Comparison of ENCODE assay signal across 11 mouse cellular contexts in the genomic region with DNA sequence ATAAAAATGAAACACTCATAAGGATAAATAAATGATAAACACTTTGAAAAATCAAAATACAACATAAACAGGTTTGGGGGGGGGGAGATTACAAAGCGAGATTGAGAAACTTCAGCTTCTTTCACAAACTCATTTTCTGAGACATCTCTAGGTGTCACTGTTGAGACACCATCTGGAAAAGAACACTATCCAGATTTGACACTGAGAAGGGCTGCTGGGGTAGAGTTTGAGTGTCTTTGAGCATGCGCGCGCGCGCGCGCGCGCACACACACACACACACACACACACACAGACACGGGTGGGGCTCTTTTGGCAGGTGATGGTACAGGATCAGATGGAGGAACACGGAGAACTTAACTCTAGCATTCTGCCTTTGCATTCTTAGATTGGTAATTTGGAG.
DNase-seq lines count a peak whose midpoint lies in the region; ATAC-seq and TF ChIP-seq lines count a peak whose summit lies in the region.
"Had no signal": no experiment of that assay in that cellular context is flagged by ENCODE, and none has a peak within 500 bp of the region (broad histone marks: within the 10 kb centered on the region; RNA-seq: fewer than 3 reads in every experiment).

No protein-coding gene starts in this region.

- ATAC-seq in embryonic facial prominence, embryonic 11.5 days (replicated peaks; ENCODE audit: insufficient number of reproducible peaks, low FRiP score, low TSS enrichment, low read depth), result no peak
- ATAC-seq in lung, postnatal 0 days, result no peak
- ATAC-seq in kidney, embryonic 16.5 days (ENCODE audit: low FRiP score, low TSS enrichment), result no peak
- no peak for ATAC-seq in neural tube, embryonic 15.5 days (ENCODE audit: low FRiP score)

- no peak for TF ChIP-seq EP300 in lung, postnatal 0 days (IDR thresholded peaks at IDR 0.05)

- H3K4me2 ChIP-seq in embryonic facial prominence, embryonic 11.5 days (ENCODE audit: low read depth, low read length), result no peak overlapping the region
- no peak overlapping the region for H3K4me2 ChIP-seq in lung, postnatal 0 days (replicated peaks; ENCODE audit: low read depth, low read length)
- no peak overlapping the region for H3K4me2 ChIP-seq in kidney, embryonic 16.5 days (replicated peaks; ENCODE audit: low read depth, low read length)
- H3K4me2 ChIP-seq in neural tube, embryonic 15.5 days, result no peak overlapping the region
- H3K4me2 ChIP-seq: liver, embryonic 15.5 days; midbrain, embryonic 12.5 days had no signal

- WGBS in embryonic facial prominence, embryonic 11.5 days, result 90% methylated on average over 12 of the region's 12 CpGs
- WGBS in embryonic facial prominence, embryonic 10.5 days, result 84% methylated on average over 12 of the region's 12 CpGs
- WGBS in lung, postnatal 0 days, result 79% methylated on average over 12 of the region's 12 CpGs
- WGBS in lung, adult 2 months, result 80% methylated on average over 12 of the region's 12 CpGs
- WGBS in kidney, embryonic 16.5 days, result 84% methylated on average over 12 of the region's 12 CpGs
- 80% methylated on average over 12 of the region's 12 CpGs for WGBS in neural tube, embryonic 15.5 days

- DNase-seq in embryonic facial prominence, embryonic 11.5 days (ENCODE audit: low spot score), result peak; percentile 30
- DNase-seq in embryonic facial prominence, embryonic 10.5 days (ENCODE audit: low spot score), result no peak
- DNase-seq in lung, postnatal 0 days (ENCODE audit: low spot score), result peak; percentile 33
- DNase-seq in lung, adult 2 months, result no peak
- DNase-seq in embryo, embryonic 9.5 days (ENCODE audit: extremely low spot score), result peak; percentile 2
- peak; percentile 5 to 7 for DNase-seq in right cerebral cortex, postnatal 36 days (ENCODE audit: low spot score in 2 of 2)
- DNase-seq: heart, adult 18-20 months had no signal

- H3K4me3 ChIP-seq in embryonic facial prominence, embryonic 11.5 days (ENCODE audit: low read depth, low read length), result no peak overlapping the region
- no peak overlapping the region for H3K4me3 ChIP-seq in embryonic facial prominence, embryonic 10.5 days
- H3K4me3 ChIP-seq in lung, postnatal 0 days (ENCODE audit: low read depth, low read length), result no peak overlapping the region
- H3K4me3 ChIP-seq in lung, adult 2 months (replicated peaks; ENCODE audit: extremely low read depth, low read depth, low read length), result no peak overlapping the region
- no peak overlapping the region for H3K4me3 ChIP-seq in kidney, embryonic 16.5 days (ENCODE audit: low read length)
- no peak overlapping the region for H3K4me3 ChIP-seq in neural tube, embryonic 15.5 days (replicated peaks)
- H3K4me3 ChIP-seq: liver, embryonic 15.5 days; midbrain, embryonic 12.5 days had no signal

- no peaks in the 10 kb centered on the region for H3K36me3 ChIP-seq in embryonic facial prominence, embryonic 11.5 days (replicated peaks; ENCODE audit: control insufficient read depth, insufficient read depth, low read depth, low read length)
- no peaks in the 10 kb centered on the region for H3K36me3 ChIP-seq in embryonic facial prominence, embryonic 10.5 days (replicated peaks)
- H3K36me3 ChIP-seq in lung, postnatal 0 days (ENCODE audit: insufficient read depth, low read length), result no peaks in the 10 kb centered on the region
- no peaks in the 10 kb centered on the region for H3K36me3 ChIP-seq in kidney, embryonic 16.5 days (ENCODE audit: insufficient read depth, low read length)
- H3K36me3 ChIP-seq in neural tube, embryonic 15.5 days, result no peaks in the 10 kb centered on the region
- H3K36me3 ChIP-seq: liver, embryonic 15.5 days; midbrain, embryonic 12.5 days had no signal

- no peak overlapping the region for H3K9ac ChIP-seq in embryonic facial prominence, embryonic 11.5 days (replicated peaks; ENCODE audit: low read length)
- no peak overlapping the region for H3K9ac ChIP-seq in lung, postnatal 0 days (replicated peaks; ENCODE audit: low read depth)
- H3K9ac ChIP-seq in kidney, embryonic 16.5 days (replicated peaks; ENCODE audit: low read length), result no peak overlapping the region
- no peak overlapping the region for H3K9ac ChIP-seq in neural tube, embryonic 15.5 days (replicated peaks)
- H3K9ac ChIP-seq: liver, embryonic 15.5 days; midbrain, embryonic 12.5 days had no signal

- H3K27me3 ChIP-seq in embryonic facial prominence, embryonic 11.5 days (ENCODE audit: control insufficient read depth, insufficient read depth, low read length), result no peaks in the 10 kb centered on the region
- no peaks in the 10 kb centered on the region for H3K27me3 ChIP-seq in embryonic facial prominence, embryonic 10.5 days (replicated peaks; ENCODE audit: low read depth, poor library complexity, severe bottlenecking)
- H3K27me3 ChIP-seq in lung, postnatal 0 days (replicated peaks; ENCODE audit: insufficient read depth, low read length), result no peaks in the 10 kb centered on the region
- no peaks in the 10 kb centered on the region for H3K27me3 ChIP-seq in kidney, embryonic 16.5 days (ENCODE audit: insufficient read depth, low read length)
- H3K27me3 ChIP-seq in neural tube, embryonic 15.5 days (replicated peaks), result no peaks in the 10 kb centered on the region
- H3K27me3 ChIP-seq: liver, embryonic 15.5 days; midbrain, embryonic 12.5 days had no signal

- no peaks in the 10 kb centered on the region for H3K9me3 ChIP-seq in embryonic facial prominence, embryonic 11.5 days (replicated peaks; ENCODE audit: control insufficient read depth, low read length)
- H3K9me3 ChIP-seq in embryonic facial prominence, embryonic 10.5 days, result no peaks in the 10 kb centered on the region
- no peaks in the 10 kb centered on the region for H3K9me3 ChIP-seq in lung, postnatal 0 days (ENCODE audit: low read length)
- H3K9me3 ChIP-seq in kidney, embryonic 16.5 days (ENCODE audit: low read length), result peaks cover 2% of the 10 kb centered on the region; the same call in 1 of the 2 replicates
- no peaks in the 10 kb centered on the region for H3K9me3 ChIP-seq in neural tube, embryonic 15.5 days (replicated peaks)
- H3K9me3 ChIP-seq: liver, embryonic 15.5 days; midbrain, embryonic 12.5 days had no signal

- TF ChIP-seq CTCF in lung, postnatal 0 days (IDR thresholded peaks at IDR 0.05), result peak; percentile 22; the same call in 1 of the 2 replicates
- no peak for TF ChIP-seq CTCF in lung, adult 2 months (IDR thresholded peaks at IDR 0.05; ENCODE audit: insufficient read depth, low read length)

- TF ChIP-seq POLR2A in lung, adult 2 months (IDR thresholded peaks at IDR 0.05; ENCODE audit: borderline replicate concordance, extremely low read depth, low read depth, low read length), result no peak

- no peak overlapping the region for H3K27ac ChIP-seq in embryonic facial prominence, embryonic 11.5 days (replicated peaks; ENCODE audit: low read depth, low read length)
- no peak overlapping the region for H3K27ac ChIP-seq in embryonic facial prominence, embryonic 10.5 days (replicated peaks)
- H3K27ac ChIP-seq in lung, postnatal 0 days (ENCODE audit: low read length), result no peak overlapping the region
- no peak overlapping the region for H3K27ac ChIP-seq in kidney, embryonic 16.5 days (ENCODE audit: low read length)
- H3K27ac ChIP-seq in neural tube, embryonic 15.5 days (replicated peaks), result no peak overlapping the region
- H3K27ac ChIP-seq: liver, embryonic 15.5 days; midbrain, embryonic 12.5 days had no signal

- no peaks in the 10 kb centered on the region for H3K4me1 ChIP-seq in embryonic facial prominence, embryonic 11.5 days (ENCODE audit: control insufficient read depth, insufficient read depth, low read length)
- H3K4me1 ChIP-seq in embryonic facial prominence, embryonic 10.5 days, result no peaks in the 10 kb centered on the region
- H3K4me1 ChIP-seq in lung, postnatal 0 days (ENCODE audit: insufficient read depth, low read depth, low read length), result no peaks in the 10 kb centered on the region
- H3K4me1 ChIP-seq in lung, adult 2 months (ENCODE audit: control insufficient read depth, insufficient read depth, low read length), result no peaks in the 10 kb centered on the region
- no peaks in the 10 kb centered on the region for H3K4me1 ChIP-seq in kidney, embryonic 16.5 days (ENCODE audit: insufficient read depth, low read length)
- peaks cover 7% of the 10 kb centered on the region; the same call in 1 of the 2 replicates for H3K4me1 ChIP-seq in neural tube, embryonic 15.5 days
- H3K4me1 ChIP-seq: liver, embryonic 15.5 days; midbrain, embryonic 12.5 days had no signal

Comparison
In these comparisons a context has a peak if more than half of its experiments do, and no peak if none do; other contexts are left out.
1. DNase-seq: peak in embryonic facial prominence, embryonic 11.5 days (single experiment), lung, postnatal 0 days (single experiment), embryo, embryonic 9.5 days (single experiment) and right cerebral cortex, postnatal 36 days (2 of 2); none in embryonic facial prominence, embryonic 10.5 days (single experiment) and lung, adult 2 months (single experiment).